In genomic region chr11:6436442-6436841, GRCm38 (mm10) we compare ENCODE assay signal across 9 mouse cellular contexts. TPM values are rescaled to one million over a fixed set of nuclear protein-coding genes. Genes with fewer than 3 reads are reported as not detected.
DNase-seq lines count a peak whose midpoint lies in the region; ATAC-seq and TF ChIP-seq lines count a peak whose summit lies in the region.
"Had no signal": no experiment of that assay in that cellular context is flagged by ENCODE, and none has a peak within 500 bp of the region (broad histone marks: within the 10 kb centered on the region; RNA-seq: fewer than 3 reads in every experiment).

No protein-coding gene starts in this region.

- H3K4me1 ChIP-seq in kidney, embryonic 15.5 days = no peaks in the 10 kb centered on the region
- H3K4me1 ChIP-seq in E14TG2a.4 (replicated peaks; ENCODE audit: low read depth, low read length) = peaks cover 44% of the 10 kb centered on the region
- H3K4me1 ChIP-seq: limb, embryonic 15.5 days had no signal

- peak; percentile 69 for TF ChIP-seq CTCF in E14TG2a.4 (conservative IDR thresholded peaks at IDR 0.05; ENCODE audit: low read length)

- H3K9me3 ChIP-seq in kidney, embryonic 15.5 days (replicated peaks) = no peaks in the 10 kb centered on the region; the same call in 1 of the 2 replicates
- H3K9me3 ChIP-seq in E14TG2a.4 (ENCODE audit: low read length) = no peaks in the 10 kb centered on the region
- H3K9me3 ChIP-seq: limb, embryonic 15.5 days had no signal

- no peak overlapping the region for H3K4me2 ChIP-seq in kidney, embryonic 15.5 days
- H3K4me2 ChIP-seq: limb, embryonic 15.5 days had no signal

- ATAC-seq in kidney, embryonic 15.5 days (replicated peaks; ENCODE audit: low FRiP score) = no peak

- peak; percentile 53 for DNase-seq in kidney, adult 18-20 months
- peak; percentile 67 for DNase-seq in brain, adult 2 months (ENCODE audit: low read depth, low spot score)
- peak; percentile 20 for DNase-seq in gastrocnemius, postnatal 25 days
- DNase-seq in lung, adult 18-20 months = peak; percentile 40 to 43
- peak; percentile 67 for DNase-seq in retina, postnatal 1 day
- no peak for DNase-seq in layer of hippocampus, adult 9-10 months (ENCODE audit: low spot score)

- H3K27ac ChIP-seq in kidney, embryonic 15.5 days = no peak overlapping the region
- H3K27ac ChIP-seq: limb, embryonic 15.5 days had no signal

- H3K4me3 ChIP-seq in kidney, embryonic 15.5 days (replicated peaks) = no peak overlapping the region
- peak overlapping the region; percentile 50 for H3K4me3 ChIP-seq in E14TG2a.4 (replicated peaks; ENCODE audit: low read length)
- H3K4me3 ChIP-seq: limb, embryonic 15.5 days had no signal

- H3K36me3 ChIP-seq in kidney, embryonic 15.5 days = peaks cover 86% of the 10 kb centered on the region
- H3K36me3 ChIP-seq in E14TG2a.4 (ENCODE audit: insufficient read depth, low read length) = peaks cover 82% of the 10 kb centered on the region

- no peak overlapping the region for H3K9ac ChIP-seq in kidney, embryonic 15.5 days
- H3K9ac ChIP-seq: limb, embryonic 15.5 days had no signal

- 80% methylated on average over 8 of the region's 8 CpGs for WGBS in kidney, embryonic 15.5 days

- no peaks in the 10 kb centered on the region for H3K27me3 ChIP-seq in kidney, embryonic 15.5 days
- H3K27me3 ChIP-seq in E14TG2a.4 (ENCODE audit: insufficient read depth, low read length) = no peaks in the 10 kb centered on the region
- H3K27me3 ChIP-seq: limb, embryonic 15.5 days had no signal

RNA-seq across cellular contexts. Expression of gene H2afv, which starts 7.8 kb away (rescaled TPM):
- polyA plus RNA-seq in kidney, embryonic 15.5 days (2015; fragmentation: Nextera tagmentation; extraction: Ambion mirVana) = 552 and 602 TPM in 2 replicates
- total RNA-seq in gastrocnemius, postnatal 25 days (2021) = 10 to 100 TPM; 44.6 TPM

RNA-seq across cellular contexts. Expression of gene Ppia, which starts 21.2 kb away (rescaled TPM):
- 5,533 and 6,211 TPM in 2 replicates for polyA plus RNA-seq in kidney, embryonic 15.5 days (2015; fragmentation: Nextera tagmentation; extraction: Ambion mirVana)
- total RNA-seq in gastrocnemius, postnatal 25 days (2021) = 100 to 1,000 TPM; 197 to 277 TPM

RNA-seq across cellular contexts. Expression of gene Purb, which starts 39.3 kb away (rescaled TPM):
- polyA plus RNA-seq in kidney, embryonic 15.5 days (2015; fragmentation: Nextera tagmentation; extraction: Ambion mirVana) = 29.2 and 29.6 TPM in 2 replicates
- total RNA-seq in gastrocnemius, postnatal 25 days (2021) = 10 to 100 TPM; 21.8 to 21.9 TPM

RNA-seq across cellular contexts. Expression of gene Zmiz2, which starts 47.6 kb away (rescaled TPM):
- 11.4 and 12.4 TPM in 2 replicates for polyA plus RNA-seq in kidney, embryonic 15.5 days (2015; fragmentation: Nextera tagmentation; extraction: Ambion mirVana)
- 10 to 100 TPM; 37.4 to 43.0 TPM for total RNA-seq in gastrocnemius, postnatal 25 days (2021)
